Mouse (Mus musculus): ENCODE measurements around the gene Ednra. TPM values are rescaled to one million over a fixed set of nuclear protein-coding genes. Genes with fewer than 3 reads are reported as not detected.
A peak's percentile ranks its signal among the peaks of the same experiment; 100 is the strongest.

Gene Ednra
- polyA plus RNA-seq, 1 experiment: not detected

GRCm38 (mm10) chr8:77667916-77668315 lies 56.3 kb downstream of the Ednra start:
- Histone ChIP-seq H3K27me3 (replicated peaks) (no peaks in the 10 kb centered on the region), H3K4me3 (replicated peaks) (peak overlapping the region; percentile 1), H3K36me3 (replicated peaks; ENCODE audit: low read length) (no peaks in the 10 kb centered on the region), H3K9me3 (no peaks in the 10 kb centered on the region), H3K4me1 (no peaks in the 10 kb centered on the region; the same call in 1 of the 2 replicates)
- TF ChIP-seq GATA1 (IDR thresholded peaks at IDR 0.05; ENCODE audit: borderline replicate concordance, low read length): no peak
- TF ChIP-seq FLI1 (IDR thresholded peaks at IDR 0.05; ENCODE audit: low read length): no peak

GRCm38 (mm10) chr8:77664901-77665300 lies 59.4 kb downstream of the Ednra start:
- no peaks in the 10 kb centered on the region for H3K4me1 ChIP-seq
- no peak for TF ChIP-seq GATA1 (IDR thresholded peaks at IDR 0.05; ENCODE audit: borderline replicate concordance, low read length)
- TF ChIP-seq FLI1 (IDR thresholded peaks at IDR 0.05; ENCODE audit: low read length): no peak
- no peaks in the 10 kb centered on the region for H3K9me3 ChIP-seq
- H3K36me3 ChIP-seq (replicated peaks; ENCODE audit: low read length): no peaks in the 10 kb centered on the region
- H3K4me3 ChIP-seq (replicated peaks): no peak overlapping the region
- H3K27me3 ChIP-seq (replicated peaks): no peaks in the 10 kb centered on the region

DNA sequence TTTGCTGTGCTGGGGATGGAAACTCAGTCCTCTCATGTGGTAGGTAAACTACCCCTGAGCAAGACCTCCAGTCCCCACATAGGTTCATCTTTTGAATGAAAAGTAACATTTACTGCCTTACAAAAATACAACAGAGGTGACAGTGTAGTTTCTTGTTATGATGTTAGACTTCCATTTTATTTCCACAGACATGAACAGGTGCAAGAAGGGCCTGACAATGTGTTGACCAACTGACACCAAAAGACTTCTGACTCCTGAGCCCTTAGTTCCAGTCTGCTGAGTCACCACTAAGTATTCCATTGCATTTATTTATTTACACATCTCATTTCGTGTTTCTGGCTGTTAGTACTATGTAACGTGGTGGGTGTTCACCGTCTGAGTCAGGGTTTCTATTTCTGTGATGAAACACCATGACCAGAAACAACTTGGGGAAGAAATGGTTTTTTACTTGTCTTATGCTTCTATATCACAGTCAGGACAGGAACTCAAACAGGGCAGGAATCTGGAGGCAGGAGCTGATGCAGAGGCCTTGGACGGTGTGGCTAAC lies 64.7 kb downstream of the Ednra start:
- H3K9me3 ChIP-seq: no peaks in the 10 kb centered on the region
- no peak for TF ChIP-seq FLI1 (IDR thresholded peaks at IDR 0.05; ENCODE audit: low read length)
- no peak for TF ChIP-seq GATA1 (IDR thresholded peaks at IDR 0.05; ENCODE audit: borderline replicate concordance, low read length)
- no peaks in the 10 kb centered on the region for H3K36me3 ChIP-seq (replicated peaks; ENCODE audit: low read length)
- H3K27me3 ChIP-seq (replicated peaks): no peaks in the 10 kb centered on the region
- no peaks in the 10 kb centered on the region for H3K4me1 ChIP-seq
- no peak overlapping the region for H3K4me3 ChIP-seq (replicated peaks)

GRCm38 (mm10) chr8:77658356-77658755 lies 65.9 kb downstream of the Ednra start:
- Histone ChIP-seq H3K36me3 (replicated peaks; ENCODE audit: low read length) (no peaks in the 10 kb centered on the region), H3K9me3 (no peaks in the 10 kb centered on the region), H3K4me3 (replicated peaks) (no peak overlapping the region), H3K4me1 (no peaks in the 10 kb centered on the region), H3K27me3 (replicated peaks) (no peaks in the 10 kb centered on the region)
- TF ChIP-seq FLI1 (IDR thresholded peaks at IDR 0.05; ENCODE audit: low read length) (no peak), GATA1 (IDR thresholded peaks at IDR 0.05; ENCODE audit: borderline replicate concordance, low read length) (no peak)

GRCm38 (mm10) chr8:77650646-77651190 lies 73.5 kb downstream of the Ednra start:
- H3K4me3 ChIP-seq (replicated peaks): no peak overlapping the region
- H3K4me1 ChIP-seq: no peaks in the 10 kb centered on the region
- TF ChIP-seq GATA1 (IDR thresholded peaks at IDR 0.05; ENCODE audit: borderline replicate concordance, low read length): no peak
- TF ChIP-seq FLI1 (IDR thresholded peaks at IDR 0.05; ENCODE audit: low read length): no peak
- no peaks in the 10 kb centered on the region for H3K36me3 ChIP-seq (replicated peaks; ENCODE audit: low read length)
- no peaks in the 10 kb centered on the region for H3K9me3 ChIP-seq
- no peaks in the 10 kb centered on the region for H3K27me3 ChIP-seq (replicated peaks)

- Histone ChIP-seq H3K36me3 (replicated peaks; ENCODE audit: low read length) (no peaks in the 10 kb centered on the region), H3K27me3 (replicated peaks) (no peaks in the 10 kb centered on the region), H3K9me3 (no peaks in the 10 kb centered on the region), H3K4me3 (replicated peaks) (no peak overlapping the region), H3K4me1 (no peaks in the 10 kb centered on the region)
- TF ChIP-seq FLI1 (IDR thresholded peaks at IDR 0.05; ENCODE audit: low read length) (no peak), GATA1 (IDR thresholded peaks at IDR 0.05; ENCODE audit: borderline replicate concordance, low read length) (no peak)
Observed at GRCm38 (mm10) chr8:77640093-77640839, 84.0 kb downstream of the Ednra start.

GRCm38 (mm10) chr8:77637593-77637992 lies 86.7 kb downstream of the Ednra start:
- H3K9me3 ChIP-seq: no peaks in the 10 kb centered on the region
- H3K4me3 ChIP-seq (replicated peaks): no peak overlapping the region
- no peaks in the 10 kb centered on the region for H3K4me1 ChIP-seq
- peaks cover 3% of the 10 kb centered on the region for H3K27me3 ChIP-seq (replicated peaks)
- no peak for TF ChIP-seq FLI1 (IDR thresholded peaks at IDR 0.05; ENCODE audit: low read length)
- no peak for TF ChIP-seq GATA1 (IDR thresholded peaks at IDR 0.05; ENCODE audit: borderline replicate concordance, low read length)
- H3K36me3 ChIP-seq (replicated peaks; ENCODE audit: low read length): no peaks in the 10 kb centered on the region

DNA sequence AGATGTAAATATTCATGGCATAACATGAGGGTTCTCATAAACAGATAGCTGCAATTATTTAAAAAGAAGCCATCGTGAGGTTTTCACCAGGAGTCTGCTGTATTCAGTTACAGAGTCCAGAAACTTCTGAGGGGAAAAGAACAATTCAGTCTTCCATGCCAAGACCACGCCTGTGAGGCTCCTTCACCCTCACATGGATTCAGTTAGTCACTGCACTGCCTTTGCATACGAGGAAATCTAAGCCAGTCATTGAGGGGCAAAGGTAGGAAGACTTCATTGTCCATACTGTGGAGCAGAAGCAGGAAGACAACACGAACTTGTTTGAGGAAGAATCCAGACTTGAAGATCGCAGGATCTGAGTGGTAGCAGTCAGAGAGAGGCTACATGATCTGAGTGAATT lies 90.2 kb downstream of the Ednra start:
- no peak overlapping the region for H3K4me3 ChIP-seq (replicated peaks)
- H3K4me1 ChIP-seq: peaks cover 5% of the 10 kb centered on the region; the same call in 1 of the 2 replicates
- peaks cover 7% of the 10 kb centered on the region for H3K27me3 ChIP-seq (replicated peaks)
- TF ChIP-seq FLI1 (IDR thresholded peaks at IDR 0.05; ENCODE audit: low read length) (no peak), GATA1 (IDR thresholded peaks at IDR 0.05; ENCODE audit: borderline replicate concordance, low read length) (no peak)
- H3K9me3 ChIP-seq: no peaks in the 10 kb centered on the region
- H3K36me3 ChIP-seq (replicated peaks; ENCODE audit: low read length): no peaks in the 10 kb centered on the region

DNA sequence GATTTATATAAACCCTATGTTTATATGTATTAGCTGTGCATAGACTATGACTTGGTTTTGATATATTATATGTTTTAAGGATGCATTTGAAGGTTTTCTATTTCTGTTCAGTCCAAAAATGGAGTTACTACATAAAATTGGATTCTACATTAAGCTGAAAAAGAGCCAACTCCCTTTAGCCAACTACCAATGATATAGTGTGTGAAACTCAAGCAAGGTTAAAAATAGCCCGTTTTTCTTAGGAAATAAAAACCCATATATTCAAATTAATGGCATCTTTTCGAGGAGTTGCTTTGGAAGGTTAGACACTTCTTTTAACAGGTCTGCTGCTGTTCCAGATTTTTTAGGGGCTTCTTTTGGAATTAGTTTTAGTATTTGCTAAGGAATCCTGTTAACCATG lies 91.1 kb downstream of the Ednra start:
- Histone ChIP-seq H3K27me3 (replicated peaks) (peaks cover 7% of the 10 kb centered on the region), H3K4me3 (replicated peaks) (no peak overlapping the region), H3K4me1 (peaks cover 7% of the 10 kb centered on the region), H3K9me3 (no peaks in the 10 kb centered on the region), H3K36me3 (replicated peaks; ENCODE audit: low read length) (no peaks in the 10 kb centered on the region)
- TF ChIP-seq GATA1 (IDR thresholded peaks at IDR 0.05; ENCODE audit: borderline replicate concordance, low read length) (no peak), FLI1 (IDR thresholded peaks at IDR 0.05; ENCODE audit: low read length) (no peak)

- Histone ChIP-seq H3K4me3 (replicated peaks) (no peak overlapping the region), H3K4me1 (peaks cover 14% of the 10 kb centered on the region), H3K27me3 (replicated peaks) (peaks cover 7% of the 10 kb centered on the region), H3K9me3 (no peaks in the 10 kb centered on the region), H3K36me3 (replicated peaks; ENCODE audit: low read length) (no peaks in the 10 kb centered on the region)
- TF ChIP-seq FLI1 (IDR thresholded peaks at IDR 0.05; ENCODE audit: low read length) (no peak), GATA1 (IDR thresholded peaks at IDR 0.05; ENCODE audit: borderline replicate concordance, low read length) (no peak)
Observed at GRCm38 (mm10) chr8:77630691-77631090, 93.6 kb downstream of the Ednra start.
